Mouse (Mus musculus): ENCODE results near the gene Sec14l3.

DNA sequence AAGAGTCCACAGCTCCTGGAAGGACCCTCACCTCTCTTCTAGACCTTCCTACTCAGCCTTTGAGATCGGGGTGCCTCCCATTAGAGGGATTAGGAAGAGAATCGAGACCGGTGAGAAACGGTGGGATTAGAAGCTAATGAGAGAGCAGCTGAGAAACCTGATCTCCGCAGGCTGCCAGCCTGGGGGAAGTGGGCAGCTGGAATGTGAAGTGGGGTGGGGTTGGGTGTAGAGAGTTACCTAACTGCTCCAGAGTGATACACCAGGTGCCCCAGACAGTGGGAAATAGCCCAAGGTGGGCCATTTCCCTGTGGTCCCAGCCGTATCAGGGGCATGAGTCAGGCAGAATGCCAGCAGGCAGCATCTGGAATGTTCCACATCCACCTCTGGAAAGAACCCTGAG, 1.7 kb upstream of the Sec14l3 start:
- TF ChIP-seq CTCF (IDR thresholded peaks at IDR 0.05; ENCODE audit: control insufficient read depth, insufficient read depth, insufficient read length) (no peak), USF1 (IDR thresholded peaks at IDR 0.05; ENCODE audit: low read depth) (no peak)

All from C2C12 (cell line).